Mouse (Mus musculus): ENCODE measurements around the gene Olfr1437. TPM values are rescaled to one million over a fixed set of nuclear protein-coding genes. Genes with fewer than 3 reads are reported as not detected.
"Not testable (repeated sequence)": the region's sequence is repeated elsewhere in the genome, so short reads cannot be mapped to it uniquely, and the experiment has no call there.

Gene Olfr1437
- not detected in 2 replicates for polyA plus RNA-seq (2012; rRNA removed)

- DNase-seq (ENCODE audit: extremely low spot score in 1 of 2, low spot score in 1 of 2): no peak
Observed at GRCm38 (mm10) chr19:12325001-12325400, at the start of gene Olfr1437. TSS of gene Olfr1437 (minus strand) at chr19:12325101.

- DNase-seq (ENCODE audit: extremely low spot score in 1 of 2, low spot score in 1 of 2): peak; percentile 41 to 57
Observed at GRCm38 (mm10) chr19:12374465-12375025, 49.6 kb upstream of the Olfr1437 start.

- no peak for DNase-seq (ENCODE audit: extremely low spot score in 1 of 2, low spot score in 1 of 2)
Observed at GRCm38 (mm10) chr19:12373004-12373403, 48.1 kb upstream of the Olfr1437 start.

GRCm38 (mm10) chr19:12335810-12336209, 10.9 kb upstream of the Olfr1437 start, which contains the start of gene Olfr1438-ps1:
TSS of gene Olfr1438-ps1 (minus strand) at chr19:12335910.
- DNase-seq (ENCODE audit: extremely low spot score in 1 of 2, low spot score in 1 of 2): no peak

- not testable (repeated sequence) for DNase-seq (ENCODE audit: extremely low spot score in 1 of 2, low spot score in 1 of 2)
Observed at GRCm38 (mm10) chr19:12299030-12299429, 25.9 kb downstream of the Olfr1437 start, which contains the start of gene Olfr1436. TSS of gene Olfr1436 (minus strand) at chr19:12299130.

- peak; percentile 1 to 25 for DNase-seq (ENCODE audit: extremely low spot score in 1 of 2, low spot score in 1 of 2)
Observed at GRCm38 (mm10) chr19:12292979-12293378, 31.9 kb downstream of the Olfr1437 start.

GRCm38 (mm10) chr19:12279554-12279953, 45.3 kb downstream of the Olfr1437 start, which contains the start of gene Olfr1434:
TSS of gene Olfr1434 (plus strand) at chr19:12279854.
- DNase-seq (ENCODE audit: extremely low spot score in 1 of 2, low spot score in 1 of 2): no peak

Other genes starting within 250 kb of the Olfr1437 start
- gene Olfr1425, start 247.4 kb downstream of the Olfr1437 start, polyA plus RNA-seq (2012; rRNA removed): not detected in 2 replicates
- gene Olfr1426, start 233.1 kb downstream of the Olfr1437 start, polyA plus RNA-seq (2012; rRNA removed): 0.06 TPM in 1 of 2 replicates, not detected in the other
- gene Olfr1427, start 221.8 kb downstream of the Olfr1437 start, polyA plus RNA-seq (2012; rRNA removed): 0.13 TPM in 1 of 2 replicates, not detected in the other
- 0.38 TPM in 1 of 2 replicates, not detected in the other for gene Olfr1428, start 209.2 kb downstream of the Olfr1437 start, polyA plus RNA-seq (2012; rRNA removed)
- 0.06 TPM in 1 of 2 replicates, not detected in the other for gene Olfr76, start 201.9 kb downstream of the Olfr1437 start, polyA plus RNA-seq (2012; rRNA removed)
- 0.06 TPM in 1 of 2 replicates, not detected in the other for gene Olfr1555-ps1, start 155.0 kb downstream of the Olfr1437 start, polyA plus RNA-seq (2012; rRNA removed)
- not detected in 2 replicates for gene Olfr1431, start 124.5 kb downstream of the Olfr1437 start, polyA plus RNA-seq (2012; rRNA removed)
- gene Olfr1432, start 92.5 kb downstream of the Olfr1437 start, polyA plus RNA-seq (2012; rRNA removed): not detected in 2 replicates
- not detected in 2 replicates for gene Olfr262, start 83.4 kb downstream of the Olfr1437 start, polyA plus RNA-seq (2012; rRNA removed)
- not detected in 2 replicates for gene Olfr235, start 64.1 kb downstream of the Olfr1437 start, polyA plus RNA-seq (2012; rRNA removed)
- gene Olfr1434, start 45.2 kb downstream of the Olfr1437 start, polyA plus RNA-seq (2012; rRNA removed): not detected in 2 replicates
- gene Olfr1436, start 26.0 kb downstream of the Olfr1437 start, polyA plus RNA-seq (2012; rRNA removed): not detected in 2 replicates
- gene Olfr1438-ps1, start 10.8 kb upstream of the Olfr1437 start, polyA plus RNA-seq (2012; rRNA removed): not detected in 2 replicates
- not detected in 2 replicates for gene Olfr1440, start 62.2 kb upstream of the Olfr1437 start, polyA plus RNA-seq (2012; rRNA removed)
- gene Olfr1441, start 92.3 kb upstream of the Olfr1437 start, polyA plus RNA-seq (2012; rRNA removed): not detected in 2 replicates
- not detected in 2 replicates for gene Pfpl, start 102.8 kb upstream of the Olfr1437 start, polyA plus RNA-seq (2012; rRNA removed)
- gene Mpeg1, start 135.7 kb upstream of the Olfr1437 start, polyA plus RNA-seq (2012; rRNA removed): 8.7 and 12.4 TPM in 2 replicates
- gene Dtx4, start 176.4 kb upstream of the Olfr1437 start, polyA plus RNA-seq (2012; rRNA removed): 19.2 and 21.1 TPM in 2 replicates
- gene Fam111a, start 220.6 kb upstream of the Olfr1437 start, polyA plus RNA-seq (2012; rRNA removed): 1.1 and 1.3 TPM in 2 replicates